Mouse (Mus musculus) heart, embryonic 16.5 days (tissue): ENCODE results near the gene Ctcf. TPM values are rescaled to one million over a fixed set of nuclear protein-coding genes. Genes with fewer than 3 reads are reported as not detected.

ENCODE experiments used
- ATAC-seq: fragments of 200-750 bp; cut with Nextera tagmentation; replicated peaks from 2 replicates; pipeline ENCODE4 v1.8.0; 2017; ENCODE audit warnings: moderate number of reproducible peaks; ENCODE audit not compliant: insufficient read depth, low FRiP score; ENCODE audit errors: extremely low read depth
- H3K27ac ChIP-seq: fragments of 300-500 bp; sonication (generic); 2 replicates; pipeline ENCODE4 v1.5.1; 2014; ENCODE audit warnings: mild to moderate bottlenecking, low read length, control low read depth, moderate library complexity
- H3K27me3 ChIP-seq: fragments of 300-500 bp; sonication (generic); 2 replicates; pipeline ENCODE4 v1.6.1; 2014; ENCODE audit warnings: low read length, mixed read lengths; ENCODE audit not compliant: control insufficient read depth, insufficient read depth
- H3K36me3 ChIP-seq: fragments of 300-500 bp; sonication (generic); 2 replicates; pipeline ENCODE4 v1.6.1; 2014; ENCODE audit not compliant: control insufficient read depth, insufficient read depth
- H3K4me1 ChIP-seq: fragments of 300-500 bp; sonication (generic); 2 replicates; pipeline ENCODE4 v1.6.1; 2014; ENCODE audit warnings: low read length, mixed read lengths; ENCODE audit not compliant: control insufficient read depth, insufficient read depth
- H3K4me2 ChIP-seq: fragments of 300-500 bp; sonication (generic); 2 replicates; pipeline ENCODE4 v1.6.1; 2014; ENCODE audit warnings: low read depth, mild to moderate bottlenecking, control low read depth, low read length
- H3K4me3 ChIP-seq: fragments of 300-500 bp; sonication (generic); 2 replicates; pipeline ENCODE4 v1.5.1; 2014; ENCODE audit warnings: mild to moderate bottlenecking, control low read depth, low read length
- H3K9ac ChIP-seq: fragments of 300-500 bp; sonication (generic); 2 replicates; pipeline ENCODE4 v1.6.1; 2014; ENCODE audit warnings: low read length, control low read depth
- H3K9me3 ChIP-seq: fragments of 300-500 bp; sonication (generic); replicated peaks from 2 replicates; pipeline ENCODE4 v1.6.1; 2016; ENCODE audit warnings: low read length; ENCODE audit not compliant: control insufficient read depth
- WGBS: fragments of 180-500 bp; shearing (Covaris S2); extraction: QIAGEN DNeasy Blood & Tissue Kit; methylation state at CpG from one replicate; pipeline ENCODE4 v1.1.7; 2014; 5-methylcytosine and 5-hydroxymethylcytosine counted together
- polyA plus RNA-seq: library from polyadenylated mRNA; unstranded; fragments of >200 nt; fragmentation: Nextera tagmentation; extraction: Ambion mirVana; gene quantifications from 2 replicates; pipeline ENCODE4 v1.2.1, GENCODE M21; 2015

Ctcf gene
- polyA plus RNA-seq, 1 experiment from 2014 or later: 80.0 TPM

DNA sequence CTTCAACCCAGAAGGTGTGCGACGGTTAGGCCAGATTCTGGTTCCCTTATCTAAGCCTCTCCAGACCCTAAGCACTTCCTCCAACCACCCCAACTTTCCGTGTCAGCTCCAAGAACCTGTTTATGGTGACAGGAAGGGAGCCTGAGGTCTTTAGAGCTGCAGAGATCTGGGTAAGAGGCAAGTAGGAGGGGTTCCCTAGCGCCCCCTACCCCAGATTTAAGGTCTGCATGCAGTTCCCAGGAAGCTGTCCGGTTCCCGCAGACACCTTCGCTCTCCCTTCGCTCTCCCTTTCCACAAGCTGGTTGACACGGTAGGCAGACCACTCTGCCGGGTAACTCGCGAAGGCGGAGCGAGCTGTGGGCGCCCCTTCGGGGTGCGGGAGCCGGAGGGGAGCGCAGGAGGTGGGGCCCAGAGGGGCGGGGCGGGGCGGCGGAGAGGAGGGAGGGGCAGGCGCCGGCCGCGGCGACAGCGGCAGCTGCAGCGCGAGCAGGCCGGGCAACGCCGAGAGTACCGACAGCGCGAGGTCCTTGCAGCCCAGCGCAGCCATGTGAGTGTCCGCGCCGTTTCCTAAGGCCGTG lies 31.5 kb upstream of the Ctcf start, which contains the start of gene Ripor1:
Gene Ripor1 (plus strand): TSS at position 452 of the 578 bp plus-strand sequence.
- no peaks in the 10 kb centered on the region for H3K27me3 ChIP-seq
- no peaks in the 10 kb centered on the region for H3K36me3 ChIP-seq
- peak within 1 kb of the TSS; percentile 97 for H3K9ac ChIP-seq
- H3K4me2 ChIP-seq: peak within 1 kb of the TSS; percentile 90
- peak; percentile 84 for ATAC-seq
- no peaks in the 10 kb centered on the region for H3K9me3 ChIP-seq
- H3K4me1 ChIP-seq: peaks cover 27% of the 10 kb centered on the region
- H3K27ac ChIP-seq: peak within 1 kb of the TSS; percentile 94
- peak within 1 kb of the TSS; percentile 94 for H3K4me3 ChIP-seq
- under 1% methylated on average over 41 of the region's 42 CpGs for WGBS

GRCm38 (mm10) chr8:105605491-105606188 lies 30.7 kb upstream of the Ctcf start:
- peak; percentile 41 for ATAC-seq
- H3K9ac ChIP-seq: peak overlapping the region; percentile 97
- no peaks in the 10 kb centered on the region for H3K27me3 ChIP-seq
- no peaks in the 10 kb centered on the region for H3K9me3 ChIP-seq
- peak overlapping the region; percentile 94 for H3K27ac ChIP-seq
- peak overlapping the region; percentile 90 for H3K4me2 ChIP-seq
- peaks cover 27% of the 10 kb centered on the region for H3K4me1 ChIP-seq
- H3K4me3 ChIP-seq: peak overlapping the region; percentile 94
- WGBS: under 1% methylated on average over 35 of the region's 39 CpGs
- no peaks in the 10 kb centered on the region for H3K36me3 ChIP-seq

- no peaks in the 10 kb centered on the region for H3K36me3 ChIP-seq
- H3K27me3 ChIP-seq: no peaks in the 10 kb centered on the region
- peak overlapping the region; percentile 94 for H3K27ac ChIP-seq
- H3K4me1 ChIP-seq: peaks cover 27% of the 10 kb centered on the region
- no peaks in the 10 kb centered on the region for H3K9me3 ChIP-seq
- peak; percentile 69 for ATAC-seq
- peak overlapping the region; percentile 90 for H3K4me2 ChIP-seq
- H3K4me3 ChIP-seq: peak overlapping the region; percentile 94
- H3K9ac ChIP-seq: peak overlapping the region; percentile 97
- 1% methylated on average over 30 of the region's 30 CpGs for WGBS
Measured at GRCm38 (mm10) chr8:105606189-105607023, 30.0 kb upstream of the Ctcf start.

GRCm38 (mm10) chr8:105607062-105607461 lies 29.3 kb upstream of the Ctcf start:
- no peaks in the 10 kb centered on the region for H3K9me3 ChIP-seq
- WGBS: 6% methylated on average over 10 of the region's 10 CpGs
- peak overlapping the region; percentile 97 for H3K9ac ChIP-seq
- H3K4me2 ChIP-seq: peak overlapping the region; percentile 90
- H3K27me3 ChIP-seq: no peaks in the 10 kb centered on the region
- peaks cover 27% of the 10 kb centered on the region for H3K4me1 ChIP-seq
- no peaks in the 10 kb centered on the region for H3K36me3 ChIP-seq
- peak overlapping the region; percentile 94 for H3K4me3 ChIP-seq
- ATAC-seq: no peak
- peak overlapping the region; percentile 94 for H3K27ac ChIP-seq

DNA sequence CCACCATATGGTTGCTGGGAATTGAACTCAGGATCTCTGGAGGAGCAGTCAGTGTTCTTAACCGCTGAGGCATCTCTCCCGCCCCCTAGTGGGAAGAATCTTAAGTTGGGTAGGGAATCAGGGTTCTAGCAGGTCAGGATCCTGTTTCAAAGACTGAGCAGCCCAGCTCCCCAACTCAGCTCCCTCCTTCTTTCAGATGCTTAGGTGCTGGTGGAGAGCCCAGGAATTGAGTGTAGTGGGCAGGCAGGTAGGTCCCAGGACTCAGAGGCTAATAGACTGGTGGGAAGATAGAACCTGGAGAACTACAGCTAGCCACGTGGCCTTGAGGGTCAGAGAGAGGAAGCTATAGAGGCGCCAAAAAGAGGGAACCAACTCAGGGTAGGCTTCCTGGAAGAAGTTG lies 28.7 kb upstream of the Ctcf start:
- no peak overlapping the region for H3K9ac ChIP-seq
- ATAC-seq: no peak
- H3K4me1 ChIP-seq: peaks cover 28% of the 10 kb centered on the region
- no peak overlapping the region for H3K4me3 ChIP-seq
- no peaks in the 10 kb centered on the region for H3K9me3 ChIP-seq
- H3K27ac ChIP-seq: no peak overlapping the region
- no peak overlapping the region for H3K4me2 ChIP-seq
- H3K27me3 ChIP-seq: no peaks in the 10 kb centered on the region
- WGBS: 28% methylated on average over 4 of the region's 4 CpGs
- H3K36me3 ChIP-seq: no peaks in the 10 kb centered on the region

DNA sequence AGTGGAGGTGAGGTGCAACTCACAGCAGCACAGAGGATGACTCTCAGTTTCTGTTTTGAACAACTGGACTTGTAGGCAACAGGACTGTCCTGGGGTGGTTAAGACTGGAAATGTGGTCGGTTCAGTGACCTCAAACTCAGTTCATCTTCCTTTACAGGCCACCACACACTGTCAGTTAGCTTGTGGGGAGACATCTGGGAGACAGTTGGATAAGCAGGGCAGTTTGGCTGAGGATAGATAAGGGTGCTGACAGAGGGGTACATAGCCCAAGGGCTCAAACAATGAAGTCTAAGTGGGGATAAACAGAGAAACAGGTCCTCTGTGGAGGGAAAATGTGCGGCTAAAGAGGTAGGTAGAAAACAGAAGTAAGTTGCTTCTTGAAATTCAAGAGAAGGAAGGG lies 27.0 kb upstream of the Ctcf start:
- Histone ChIP-seq H3K27me3 (no peaks in the 10 kb centered on the region), H3K9me3 (no peaks in the 10 kb centered on the region), H3K27ac (peak overlapping the region; percentile 34; the same call in 1 of the 2 replicates), H3K4me2 (no peak overlapping the region), H3K36me3 (no peaks in the 10 kb centered on the region), H3K9ac (no peak overlapping the region), H3K4me3 (no peak overlapping the region), H3K4me1 (peaks cover 40% of the 10 kb centered on the region)
- ATAC-seq: no peak
- WGBS: 55% methylated on average over 2 of the region's 2 CpGs

DNA sequence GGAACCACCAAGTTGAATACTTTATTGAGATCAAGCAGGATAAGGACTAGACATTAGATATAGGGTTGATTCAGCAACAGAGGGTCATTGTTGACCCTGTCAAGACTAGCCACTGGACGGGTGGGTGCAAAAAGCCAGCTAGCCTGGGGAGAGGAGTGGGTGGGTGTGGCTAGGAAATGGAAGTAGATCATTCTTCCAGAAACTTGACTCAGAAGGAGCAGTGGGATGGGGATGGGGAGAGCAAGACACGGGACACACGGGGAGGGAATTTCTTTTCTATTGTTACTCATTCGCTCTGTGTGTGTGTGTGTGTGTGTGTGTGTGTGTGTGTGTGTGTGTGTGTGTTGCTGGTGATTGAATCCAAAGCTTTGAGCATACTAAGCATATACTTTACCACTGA lies 26.6 kb upstream of the Ctcf start:
- WGBS: 48% methylated on average over 4 of the region's 4 CpGs

GRCm38 (mm10) chr8:105611836-105612235 lies 24.5 kb upstream of the Ctcf start:
- Histone ChIP-seq H3K4me1 (peaks cover 34% of the 10 kb centered on the region), H3K4me3 (no peak overlapping the region), H3K27ac (no peak overlapping the region), H3K9ac (no peak overlapping the region), H3K27me3 (no peaks in the 10 kb centered on the region), H3K36me3 (peaks cover 17% of the 10 kb centered on the region), H3K4me2 (no peak overlapping the region), H3K9me3 (no peaks in the 10 kb centered on the region)
- WGBS: 86% methylated on average over 9 of the region's 9 CpGs
- no peak for ATAC-seq

More for the DNA sequence above, 26.6 kb upstream of the Ctcf start:
- no peak overlapping the region for H3K4me3 ChIP-seq
- no peak for ATAC-seq
- H3K36me3 ChIP-seq: no peaks in the 10 kb centered on the region
- H3K9ac ChIP-seq: no peak overlapping the region
- H3K27me3 ChIP-seq: no peaks in the 10 kb centered on the region
- H3K4me2 ChIP-seq: no peak overlapping the region
- H3K27ac ChIP-seq: no peak overlapping the region
- no peaks in the 10 kb centered on the region for H3K9me3 ChIP-seq
- H3K4me1 ChIP-seq: peaks cover 38% of the 10 kb centered on the region
